Mouse (Mus musculus) megakaryocyte, embryonic 14.5 days (primary cell): ENCODE measurements around the gene Aldh1b1. TPM values are rescaled to one million over a fixed set of nuclear protein-coding genes. Genes with fewer than 3 reads are reported as not detected.

Source experiments
- H3K27me3 ChIP-seq: replicated peaks from 2 replicates; pipeline ENCODE3; 2012; ENCODE audit warnings: inconsistent platforms
- H3K36me3 ChIP-seq: replicated peaks from 2 replicates; pipeline ENCODE3; 2012; ENCODE audit warnings: low read length, inconsistent platforms, mixed read lengths
- H3K4me1 ChIP-seq: 2 replicates; pipeline ENCODE4 v1.6.1; 2012; ENCODE audit warnings: inconsistent platforms
- H3K4me3 ChIP-seq: replicated peaks from 2 replicates; pipeline ENCODE3; 2012; ENCODE audit warnings: moderate library complexity, mild to moderate bottlenecking, inconsistent platforms
- H3K9me3 ChIP-seq: 2 replicates; pipeline ENCODE4 v1.6.1; 2012; ENCODE audit warnings: inconsistent platforms
- FLI1 ChIP-seq: IDR thresholded peaks from 2 replicates; pipeline ENCODE4 v1.6.1; 2012; ENCODE audit warnings: low read length, inconsistent platforms, mixed read lengths
- GATA1 ChIP-seq: IDR thresholded peaks from 3 replicates; pipeline ENCODE4 v1.6.1; 2012; ENCODE audit warnings: mixed read lengths, low read length, inconsistent platforms, borderline replicate concordance
- polyA plus RNA-seq: library from polyadenylated mRNA; stranded (reverse); fragments of >175 nt; gene quantifications from 2 replicates; pipeline ENCODE4 v1.2.3, GENCODE M21; 2012; ENCODE audit warnings: low replicate concordance; ENCODE audit not compliant: insufficient read depth

Gene Aldh1b1
- polyA plus RNA-seq, 1 experiment = 2.6 TPM

DNA sequence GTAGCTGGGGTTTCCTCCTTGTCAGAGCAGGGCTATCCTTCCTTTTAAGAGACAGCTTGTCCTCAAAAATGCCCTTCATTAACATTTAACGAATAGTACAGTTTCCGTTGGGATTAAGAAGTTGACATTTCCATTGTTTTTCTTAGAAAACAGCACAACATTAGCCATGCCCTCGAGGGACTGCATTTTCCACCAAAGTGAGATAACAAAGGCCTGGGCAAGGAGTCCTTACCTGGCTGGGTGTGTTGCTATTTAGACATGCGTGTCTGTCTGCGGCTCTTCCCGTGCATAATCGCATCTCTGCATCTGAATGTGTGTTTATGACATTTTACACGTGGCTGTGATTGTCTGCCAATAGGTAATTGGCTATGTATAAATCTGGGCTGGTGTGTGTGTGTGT is 27.6 kb upstream of the Aldh1b1 start:
- Histone ChIP-seq H3K4me3 (no peak overlapping the region), H3K36me3 (no peaks in the 10 kb centered on the region), H3K4me1 (peaks cover 4% of the 10 kb centered on the region; the same call in 1 of the 2 replicates), H3K9me3 (no peaks in the 10 kb centered on the region), H3K27me3 (peaks cover 55% of the 10 kb centered on the region)
- TF ChIP-seq FLI1 = no peak
- no peak for TF ChIP-seq GATA1

DNA sequence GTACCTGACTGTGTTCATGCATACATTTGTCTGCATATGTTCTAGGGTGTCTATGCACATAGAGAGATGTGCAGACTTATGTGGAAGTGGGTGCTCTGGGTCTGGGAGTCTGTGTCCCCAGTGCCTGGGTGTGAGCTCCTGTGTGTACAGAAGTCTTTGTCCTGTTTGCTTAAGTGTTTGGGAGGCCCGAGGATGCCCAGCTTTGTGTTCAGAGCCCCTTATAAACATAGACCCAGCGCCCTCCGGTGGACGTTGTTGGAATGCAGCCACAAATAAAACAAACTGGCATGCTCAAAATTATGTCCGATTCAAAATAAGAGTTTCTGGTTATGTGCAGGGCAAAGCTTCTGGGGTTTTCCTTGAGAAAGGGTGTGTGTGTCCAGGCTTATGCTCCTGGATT is 27.2 kb upstream of the Aldh1b1 start:
- TF ChIP-seq GATA1 (no peak), FLI1 (no peak)
- H3K9me3 ChIP-seq = no peaks in the 10 kb centered on the region
- no peak overlapping the region for H3K4me3 ChIP-seq
- peaks cover 53% of the 10 kb centered on the region for H3K27me3 ChIP-seq
- H3K36me3 ChIP-seq = no peaks in the 10 kb centered on the region
- H3K4me1 ChIP-seq = peaks cover 3% of the 10 kb centered on the region; the same call in 1 of the 2 replicates

DNA sequence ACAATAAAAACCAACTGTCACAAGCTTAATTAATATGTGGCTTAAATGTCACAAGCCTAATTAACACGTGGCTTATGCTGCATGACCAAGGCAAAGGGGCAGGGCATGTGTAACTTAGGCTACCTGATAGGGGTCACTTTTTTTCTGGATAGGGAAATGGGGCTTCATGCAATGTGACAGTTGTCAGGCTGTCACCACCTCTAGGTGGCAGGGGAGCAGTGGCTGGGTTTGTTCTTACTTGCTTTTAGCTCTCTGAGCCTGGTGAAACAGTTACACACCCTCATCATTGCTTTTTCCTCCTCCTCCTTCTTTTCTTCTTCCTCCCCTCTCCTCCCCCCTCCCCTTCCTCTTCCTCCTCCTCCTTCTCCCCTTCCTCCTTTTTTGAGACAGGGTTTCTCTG is 15.2 kb upstream of the Aldh1b1 start:
- H3K4me3 ChIP-seq = no peak overlapping the region
- peaks cover 17% of the 10 kb centered on the region for H3K4me1 ChIP-seq
- peaks cover 52% of the 10 kb centered on the region for H3K27me3 ChIP-seq
- H3K9me3 ChIP-seq = peaks cover 2% of the 10 kb centered on the region; the same call in 1 of the 2 replicates
- no peaks in the 10 kb centered on the region for H3K36me3 ChIP-seq
- TF ChIP-seq GATA1 (no peak), FLI1 (no peak)

DNA sequence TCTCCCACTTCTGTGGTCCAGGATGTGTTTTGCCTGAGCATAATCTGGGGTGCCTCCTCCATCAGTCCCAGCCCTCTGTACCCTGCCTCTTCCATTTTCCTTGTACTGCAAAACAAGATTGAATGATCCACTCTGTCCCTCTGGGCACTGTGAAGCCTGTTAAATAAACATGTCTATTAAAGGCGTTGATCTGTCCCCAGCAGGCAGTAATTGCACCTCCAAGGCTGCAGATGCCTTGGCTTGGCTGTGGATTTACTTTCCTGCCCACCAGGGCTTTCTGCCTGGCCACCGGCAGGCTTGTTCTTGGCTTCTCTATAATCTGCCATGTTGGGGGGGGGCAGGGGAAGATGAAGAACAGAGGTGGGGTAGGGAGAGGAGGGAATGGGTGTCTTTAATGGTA is 12.9 kb upstream of the Aldh1b1 start:
- H3K36me3 ChIP-seq = no peaks in the 10 kb centered on the region
- peaks cover 26% of the 10 kb centered on the region for H3K4me1 ChIP-seq
- peaks cover 50% of the 10 kb centered on the region for H3K27me3 ChIP-seq
- peaks cover 2% of the 10 kb centered on the region; the same call in 1 of the 2 replicates for H3K9me3 ChIP-seq
- TF ChIP-seq FLI1 (no peak), GATA1 (no peak)
- no peak overlapping the region for H3K4me3 ChIP-seq

DNA sequence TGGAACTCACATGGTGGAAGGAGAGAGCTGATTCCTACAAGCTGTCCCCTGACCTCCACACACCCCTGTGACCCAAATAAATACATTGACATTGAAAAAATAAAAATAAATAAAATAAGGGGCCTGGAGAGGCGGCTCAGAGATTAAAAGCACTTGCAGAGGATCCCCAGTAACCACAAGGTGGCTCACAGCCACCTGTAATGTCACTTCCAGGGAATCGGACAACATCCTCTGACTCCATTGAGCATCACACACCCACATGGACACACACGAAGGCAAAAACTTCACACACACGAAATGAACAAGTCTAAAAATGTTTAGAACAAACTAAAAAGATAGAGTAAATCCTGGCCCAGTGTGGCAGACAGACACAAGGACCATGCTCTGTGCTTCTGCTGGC is 12.1 kb upstream of the Aldh1b1 start:
- Histone ChIP-seq H3K27me3 (peaks cover 55% of the 10 kb centered on the region), H3K4me3 (no peak overlapping the region), H3K36me3 (no peaks in the 10 kb centered on the region), H3K9me3 (no peaks in the 10 kb centered on the region), H3K4me1 (peaks cover 26% of the 10 kb centered on the region)
- TF ChIP-seq FLI1 (no peak), GATA1 (no peak)

DNA sequence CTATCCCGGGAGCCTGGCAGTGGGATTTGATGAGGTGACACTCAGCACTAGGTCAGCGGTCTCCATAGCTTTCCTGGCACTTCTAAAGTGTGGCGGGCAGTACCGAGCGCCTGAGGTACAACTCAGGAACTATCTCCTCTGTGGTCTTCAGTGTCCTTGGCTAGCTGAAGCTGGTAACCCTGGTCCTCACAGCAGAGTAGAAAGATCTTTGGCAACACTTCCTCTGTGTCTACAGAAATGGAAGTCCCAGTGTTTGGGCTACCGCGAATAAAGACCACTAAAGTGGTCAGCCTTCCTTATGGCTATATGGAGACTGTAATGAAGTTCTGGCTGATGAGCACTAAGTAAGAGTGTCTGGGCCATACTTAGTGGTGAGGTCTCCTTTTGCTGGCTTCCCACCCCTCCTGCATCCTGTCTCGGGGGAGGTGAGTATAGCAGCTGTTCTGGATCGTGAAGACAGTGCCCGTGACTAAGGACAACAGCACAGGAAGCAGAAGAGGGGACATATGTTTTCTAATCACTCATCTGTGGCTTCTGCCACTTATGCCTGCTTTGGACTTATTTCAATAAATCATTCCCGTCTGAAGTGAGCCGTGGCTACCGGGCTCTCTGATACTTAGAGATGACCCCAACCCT is 10.3 kb upstream of the Aldh1b1 start:
- H3K9me3 ChIP-seq = no peaks in the 10 kb centered on the region
- H3K4me1 ChIP-seq = peaks cover 26% of the 10 kb centered on the region
- H3K27me3 ChIP-seq = peaks cover 56% of the 10 kb centered on the region
- TF ChIP-seq GATA1 (no peak), FLI1 (no peak)
- H3K4me3 ChIP-seq = peak overlapping the region; percentile 0
- no peaks in the 10 kb centered on the region for H3K36me3 ChIP-seq

DNA sequence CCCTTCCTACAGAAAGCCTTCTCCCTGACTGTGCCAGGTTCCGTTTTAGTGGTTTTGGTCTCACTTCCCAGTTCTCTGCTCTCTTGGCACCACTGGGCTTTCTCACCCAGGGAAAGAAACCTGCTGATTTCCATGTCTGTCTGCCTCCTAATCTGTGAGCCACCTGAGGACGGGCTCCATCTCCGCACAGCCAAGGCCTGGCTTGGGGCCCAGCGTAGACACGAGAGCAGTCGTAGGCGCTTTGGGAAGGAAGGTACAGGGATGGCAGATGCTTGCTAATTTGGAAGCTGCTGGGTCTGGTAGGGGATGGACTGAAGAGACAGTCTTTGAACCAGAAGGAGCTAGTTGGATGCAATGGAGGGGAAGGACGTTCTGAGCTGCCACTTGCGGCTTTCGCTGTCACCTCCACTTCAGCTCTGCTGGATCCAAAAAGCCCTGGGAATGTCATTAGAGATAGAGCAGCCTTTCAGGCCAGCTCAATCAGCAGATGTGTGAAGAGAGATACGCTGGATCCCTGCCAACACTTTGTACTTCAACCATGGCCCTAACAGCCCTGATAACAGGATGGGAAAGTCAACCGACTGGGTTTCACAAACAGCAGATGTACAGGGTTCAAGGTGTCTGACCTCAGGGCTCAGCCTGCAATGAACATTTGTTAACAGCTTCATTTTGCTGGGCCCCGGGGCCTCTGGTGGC is 9.4 kb upstream of the Aldh1b1 start:
- Histone ChIP-seq H3K4me3 (no peak overlapping the region), H3K9me3 (no peaks in the 10 kb centered on the region), H3K27me3 (peaks cover 53% of the 10 kb centered on the region), H3K4me1 (peaks cover 26% of the 10 kb centered on the region), H3K36me3 (no peaks in the 10 kb centered on the region)
- TF ChIP-seq FLI1 = no peak
- TF ChIP-seq GATA1 = no peak

DNA sequence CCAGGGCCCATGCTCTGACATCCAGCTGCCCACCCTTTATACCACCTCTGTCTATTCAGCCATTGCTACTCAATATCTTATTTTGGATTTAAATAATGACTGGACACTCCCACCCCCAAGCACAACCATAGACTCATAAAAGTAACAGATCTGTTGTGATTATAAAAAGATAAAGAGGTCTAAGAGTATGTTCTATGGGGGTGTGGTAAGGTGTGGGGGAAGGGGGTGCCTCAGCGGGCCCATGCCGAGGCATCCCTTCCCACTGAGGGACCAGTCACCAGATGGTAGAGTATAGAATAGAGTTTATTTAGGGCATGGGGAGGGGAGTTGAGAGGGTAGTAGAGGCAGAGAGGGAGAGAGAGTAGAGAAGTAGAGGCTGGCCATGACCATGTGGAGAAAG is 8.8 kb upstream of the Aldh1b1 start:
- TF ChIP-seq FLI1 = no peak
- H3K4me1 ChIP-seq = peaks cover 26% of the 10 kb centered on the region
- peaks cover 53% of the 10 kb centered on the region for H3K27me3 ChIP-seq
- H3K9me3 ChIP-seq = no peaks in the 10 kb centered on the region
- H3K4me3 ChIP-seq = no peak overlapping the region
- H3K36me3 ChIP-seq = no peaks in the 10 kb centered on the region

DNA sequence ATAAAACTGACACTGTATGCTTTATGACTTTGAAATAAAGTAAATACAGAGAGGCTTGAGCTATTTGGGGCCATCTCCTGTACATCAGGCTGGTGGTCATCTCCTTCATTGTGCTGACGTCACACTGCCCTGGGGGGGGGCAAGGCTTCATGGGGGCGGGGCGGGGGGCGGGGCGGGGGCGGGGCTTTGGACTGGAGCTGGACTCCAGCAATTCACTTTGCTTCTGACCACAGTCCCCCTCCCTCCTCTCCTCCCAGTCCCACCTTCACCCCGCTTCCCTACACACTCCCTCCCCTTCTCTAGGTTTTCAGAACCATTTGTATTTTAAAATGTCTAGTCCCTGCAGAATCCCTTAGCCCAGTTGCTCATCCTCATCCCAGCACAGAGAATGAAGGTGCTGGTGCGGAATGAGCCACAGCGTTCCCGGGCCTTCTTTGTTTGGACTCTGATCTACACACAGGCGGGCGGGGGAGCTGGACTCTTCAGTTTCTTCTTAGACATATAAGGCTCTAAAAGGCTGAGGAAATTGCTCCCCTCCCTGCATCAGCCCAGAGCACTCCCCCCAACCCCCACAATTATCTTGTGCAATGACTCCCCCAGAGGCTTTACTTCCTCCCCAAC is 3.5 kb upstream of the Aldh1b1 start:
- peaks cover 40% of the 10 kb centered on the region for H3K27me3 ChIP-seq
- H3K36me3 ChIP-seq = no peaks in the 10 kb centered on the region
- peak overlapping the region; percentile 81 for H3K4me3 ChIP-seq
- no peaks in the 10 kb centered on the region for H3K9me3 ChIP-seq
- H3K4me1 ChIP-seq = peaks cover 18% of the 10 kb centered on the region
- TF ChIP-seq FLI1 (no peak), GATA1 (no peak)

DNA sequence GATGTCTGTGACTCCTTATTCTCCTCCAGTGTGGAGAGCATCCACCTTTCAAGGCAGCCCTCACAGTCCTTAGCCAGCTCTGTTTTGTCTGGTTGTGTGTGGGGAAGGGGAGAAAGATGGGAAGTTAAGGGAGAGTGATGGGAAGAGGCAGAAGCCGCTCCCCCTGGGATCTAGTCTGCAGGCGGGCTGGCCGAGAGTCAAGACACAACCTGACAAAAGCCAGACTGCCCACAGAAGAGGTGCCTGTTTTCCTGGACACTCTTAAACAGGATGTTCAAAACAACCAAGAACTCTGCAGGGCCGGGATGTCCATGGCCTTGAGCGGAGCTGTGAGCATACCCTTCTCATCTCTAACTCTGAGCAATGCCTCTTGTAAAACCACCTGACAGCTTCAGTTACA is 2.1 kb upstream of the Aldh1b1 start:
- H3K9me3 ChIP-seq = no peaks in the 10 kb centered on the region
- peaks cover 37% of the 10 kb centered on the region for H3K27me3 ChIP-seq
- no peak for TF ChIP-seq GATA1
- no peak for TF ChIP-seq FLI1
- peaks cover 18% of the 10 kb centered on the region for H3K4me1 ChIP-seq
- H3K4me3 ChIP-seq = no peak overlapping the region
- H3K36me3 ChIP-seq = no peaks in the 10 kb centered on the region
